Mouse (Mus musculus): ENCODE data around the gene Proser3.
A peak's percentile ranks its signal among the peaks of the same experiment; 100 is the strongest.

Proser3 gene

GRCm38 (mm10) chr7:30581547-30581946, 29.4 kb upstream of the Proser3 start:
- peak in 1 of 2 experiments; percentile 31 for DNase-seq (ENCODE audit: inconsistent age in 2 of 2, low spot score in 1 of 2)

GRCm38 (mm10) chr7:30579950-30580349, 27.9 kb upstream of the Proser3 start:
- DNase-seq (ENCODE audit: inconsistent age in 2 of 2, low spot score in 1 of 2): peak in 1 of 2 experiments; percentile 10

- peak; percentile 78 to 90 for DNase-seq (ENCODE audit: inconsistent age in 2 of 2, low spot score in 1 of 2)
These were observed 20.9 kb upstream of the Proser3 start for GRCm38 (mm10) chr7:30572969-30573368.

GRCm38 (mm10) chr7:30572389-30572788, 20.3 kb upstream of the Proser3 start:
- no peak for DNase-seq (ENCODE audit: inconsistent age in 2 of 2, low spot score in 1 of 2)

GRCm38 (mm10) chr7:30567555-30567954, 15.5 kb upstream of the Proser3 start:
- DNase-seq (ENCODE audit: inconsistent age in 2 of 2, low spot score in 1 of 2): no peak

GRCm38 (mm10) chr7:30566033-30566432, 13.9 kb upstream of the Proser3 start:
- no peak for DNase-seq (ENCODE audit: inconsistent age in 2 of 2, low spot score in 1 of 2)

GRCm38 (mm10) chr7:30564970-30565571, 13.0 kb upstream of the Proser3 start, which contains the start of gene Igflr1:
Gene Igflr1 (plus strand): TSS chr7:30565427.
- peak in 1 of 2 experiments; percentile 9 for DNase-seq (ENCODE audit: inconsistent age in 2 of 2, low spot score in 1 of 2)

GRCm38 (mm10) chr7:30563906-30564280, 11.8 kb upstream of the Proser3 start:
- DNase-seq (ENCODE audit: inconsistent age in 2 of 2, low spot score in 1 of 2): no peak

GRCm38 (mm10) chr7:30563117-30563905, 11.2 kb upstream of the Proser3 start, which contains the start of the genes U2af1l4, Gm49396 and Psenen:
Gene U2af1l4 (plus strand): TSS chr7:30563301.
Gene Gm49396 (plus strand): TSS chr7:30563344.
Gene Psenen (minus strand): TSS chr7:30563627.
- DNase-seq (ENCODE audit: inconsistent age in 2 of 2, low spot score in 1 of 2): peak; percentile 97 to 98

- no peak for DNase-seq (ENCODE audit: inconsistent age in 2 of 2, low spot score in 1 of 2)
These were observed 10.5 kb upstream of the Proser3 start for GRCm38 (mm10) chr7:30562526-30563116.

GRCm38 (mm10) chr7:30560296-30560695, 8.2 kb upstream of the Proser3 start:
- DNase-seq (ENCODE audit: inconsistent age in 2 of 2, low spot score in 1 of 2): peak in 1 of 2 experiments; percentile 43

- DNase-seq (ENCODE audit: inconsistent age in 2 of 2, low spot score in 1 of 2): peak; percentile 98 to 99
These were observed 7.4 kb upstream of the Proser3 start, which contains the start of gene Lin37 for GRCm38 (mm10) chr7:30559443-30559954. Gene Lin37 (minus strand): TSS chr7:30559838.

- DNase-seq (ENCODE audit: inconsistent age in 2 of 2, low spot score in 1 of 2): no peak
These were observed 6.8 kb upstream of the Proser3 start for GRCm38 (mm10) chr7:30558656-30559442.

- peak in 1 of 2 experiments; percentile 65 for DNase-seq (ENCODE audit: inconsistent age in 2 of 2, low spot score in 1 of 2)
These were observed 5.9 kb upstream of the Proser3 start for GRCm38 (mm10) chr7:30557901-30558514.

GRCm38 (mm10) chr7:30556894-30557536, 4.9 kb upstream of the Proser3 start:
- peak in 1 of 2 experiments; percentile 60 for DNase-seq (ENCODE audit: inconsistent age in 2 of 2, low spot score in 1 of 2)

- DNase-seq (ENCODE audit: inconsistent age in 2 of 2, low spot score in 1 of 2): peak in 1 of 2 experiments; percentile 61
These were observed 1.9 kb upstream of the Proser3 start for GRCm38 (mm10) chr7:30553810-30554584.

GRCm38 (mm10) chr7:30553021-30553589, 1.0 kb upstream of the Proser3 start:
- peak; percentile 85 to 95 for DNase-seq (ENCODE audit: inconsistent age in 2 of 2, low spot score in 1 of 2)

- no peak for DNase-seq (ENCODE audit: inconsistent age in 2 of 2, low spot score in 1 of 2)
These were observed 526 bp downstream of the Proser3 start for GRCm38 (mm10) chr7:30551445-30552101.
